Mouse (Mus musculus) c-Kit-positive CD71-positive TER-119-positive erythroid progenitor cells, embryonic 14.5 days (primary cell): ENCODE results near the gene Hp.
A peak's percentile ranks its signal among the peaks of the same experiment; 100 is the strongest.

Experiments used
- DNase-seq: peaks from one replicate; pipeline ENCODE4 v3.0.0-alpha.2; 2013; ENCODE audit warnings: low spot score

Hp gene

GRCm38 (mm10) chr8:109563881-109564280 is 15.1 kb downstream of the Hp start:
- DNase-seq: no peak

DNA sequence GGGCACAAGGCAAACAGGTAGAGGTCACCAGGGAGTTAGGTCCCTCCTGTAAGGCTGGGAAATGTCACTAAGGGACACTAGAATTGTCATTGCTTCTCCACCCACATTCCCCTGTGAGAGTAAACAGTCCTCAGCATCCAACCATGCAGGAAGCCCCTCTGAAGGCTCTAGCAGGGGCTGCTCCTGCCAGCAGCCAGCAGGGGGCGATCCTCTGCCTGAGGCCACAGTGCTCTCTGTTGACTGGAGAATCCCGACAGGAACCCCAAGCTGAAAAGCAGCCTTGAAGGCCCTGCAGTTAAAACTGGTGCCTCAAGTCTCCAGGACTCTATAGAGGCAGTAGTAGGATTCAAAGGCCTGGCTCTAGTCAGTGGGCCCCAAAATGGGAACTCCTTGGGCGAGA is 27.3 kb downstream of the Hp start:
- DNase-seq: no peak

DNA sequence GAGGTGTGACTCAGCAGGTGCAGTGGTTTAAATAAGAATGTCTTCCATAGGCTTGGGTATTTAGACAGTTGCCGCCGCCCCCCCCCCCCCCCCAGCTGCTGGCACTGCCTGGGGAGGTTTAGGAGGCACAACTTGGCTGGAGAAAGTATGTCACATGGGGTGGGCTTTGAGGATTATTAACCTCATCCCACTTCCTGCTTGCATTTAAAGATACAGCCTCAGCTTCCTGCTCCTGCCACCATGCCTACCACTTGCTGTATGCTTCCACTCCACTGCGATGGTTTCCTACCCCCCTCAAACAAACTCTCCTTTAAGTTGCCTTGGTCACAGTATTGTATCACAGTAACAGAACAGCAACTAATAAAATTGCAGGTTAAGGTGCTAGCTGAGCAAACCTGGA is 34.9 kb downstream of the Hp start:
- no peak for DNase-seq

GRCm38 (mm10) chr8:109542748-109543519 is 36.0 kb downstream of the Hp start:
- no peak for DNase-seq

GRCm38 (mm10) chr8:109542165-109542564 is 36.8 kb downstream of the Hp start:
- DNase-seq: no peak

DNA sequence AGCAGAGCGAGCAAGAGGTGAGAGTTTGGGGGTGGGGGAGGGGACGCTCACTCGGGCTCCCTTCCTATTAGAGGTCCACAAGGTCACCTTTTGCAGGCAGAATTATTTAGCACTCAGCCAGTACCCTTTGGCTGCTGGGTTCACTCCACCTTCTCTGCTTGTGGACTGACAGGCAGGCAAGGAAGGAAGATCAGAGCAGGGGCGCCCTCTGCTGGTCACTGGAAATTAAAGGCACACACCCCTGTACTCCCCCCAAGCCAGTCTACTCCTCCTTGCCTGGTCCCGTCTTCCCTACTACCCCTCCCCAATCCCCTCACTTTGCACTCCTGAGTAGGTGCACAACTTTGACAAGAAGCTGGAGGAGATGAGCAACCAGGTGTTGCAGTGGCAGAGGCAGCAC is 42.3 kb downstream of the Hp start:
- peak; percentile 62 for DNase-seq

GRCm38 (mm10) chr8:109535140-109535990 is 43.6 kb downstream of the Hp start:
- peak; percentile 60 for DNase-seq
